Mouse (Mus musculus) embryonic stem cell, embryonic (primary cell): ENCODE data around the gene Lhpp.

Source experiments
- CTCF ChIA-PET, 4 experiments: fragments of 300-600 bp in 2 of 4; fragments of 350-600 bp in 2 of 4; sonication (Branson Sonifier 250); formaldehyde crosslinking; loops; one replicate each; lab custom pipeline; 2022; ENCODE audit warnings: inconsistent platforms in 2 of 4; lab: Charles Lee
- POLR2A ChIA-PET, 4 experiments: fragments of 300-600 bp in 2 of 4; fragments of 350-600 bp in 2 of 4; sonication (Branson Sonifier 250); formaldehyde crosslinking; loops; one replicate each; lab custom pipeline; 2022; ENCODE audit warnings: antibody characterized with exemption in 4 of 4, inconsistent platforms in 1 of 4; lab: Charles Lee

The Lhpp gene

GRCm38 (mm10) chr7:132617021-132617564 is 6.7 kb downstream of the Lhpp start:
- ChIA-PET CTCF (no interaction called here), POLR2A (interaction anchor here in 1 of 4 experiments (1.3 to 1.6 kb wide), 2 partner anchors 21 to 44 kb away, joined by 3 to 4 read pairs; no protein-coding TSS in a partner anchor)

GRCm38 (mm10) chr7:132619549-132619948 is 9.1 kb downstream of the Lhpp start:
- ChIA-PET CTCF (interaction anchor here in 1 of 4 experiments (0.7 kb wide), 1 partner anchor 19 kb away, joined by 3 read pairs; no protein-coding TSS in a partner anchor), POLR2A (interaction anchor here in 2 of 4 experiments (1.0 to 2.0 kb wide), 4 partner anchors 9 to 35 kb away, joined by 3 to 13 read pairs (median 4); partner anchors contain the start of gene Lhpp (in 1 of the 2))

GRCm38 (mm10) chr7:132619975-132620918 is 9.8 kb downstream of the Lhpp start:
- POLR2A ChIA-PET, result interaction anchor here in 2 of 4 experiments (1.0 to 2.0 kb wide), 3 partner anchors 9 to 35 kb away, joined by 3 to 4 read pairs (median 4); partner anchors contain the start of gene Lhpp (in 1 of the 2)
- CTCF ChIA-PET, result no interaction called here

GRCm38 (mm10) chr7:132624161-132624560 is 13.7 kb downstream of the Lhpp start:
- CTCF ChIA-PET, result interaction anchor here in 2 of 4 experiments (0.5 to 1.6 kb wide), 3 partner anchors 14 to 72 kb away, joined by 3 to 9 read pairs (median 5); no protein-coding TSS in a partner anchor
- POLR2A ChIA-PET, result interaction anchor here in 1 of 4 experiments (2.1 kb wide), 1 partner anchor 49 kb away, joined by 9 read pairs; the partner anchor contains the start of gene Oat

- POLR2A ChIA-PET, result interaction anchor here in 1 of 4 experiments (2.1 kb wide), 1 partner anchor 51 kb away, joined by 9 read pairs; the partner anchor contains the start of gene Oat
- CTCF ChIA-PET, result interaction anchor here in 1 of 4 experiments (1.4 kb wide), 1 partner anchor 13 kb away, joined by 4 read pairs; no protein-coding TSS in a partner anchor
These were observed 15.7 kb downstream of the Lhpp start for GRCm38 (mm10) chr7:132626174-132626573.

GRCm38 (mm10) chr7:132627448-132627847 is 17.0 kb downstream of the Lhpp start:
- POLR2A ChIA-PET, result no interaction called here
- CTCF ChIA-PET, result no interaction called here

GRCm38 (mm10) chr7:132631313-132631712 is 20.9 kb downstream of the Lhpp start:
- ChIA-PET CTCF (interaction anchor here in 1 of 4 experiments (1.0 kb wide), 1 partner anchor 266 kb away, joined by 3 read pairs; no protein-coding TSS in a partner anchor), POLR2A (interaction anchor here in 3 of 4 experiments (0.6 to 1.2 kb wide), 4 partner anchors 20 to 356 kb away, joined by 3 read pairs; no protein-coding TSS in a partner anchor)

- POLR2A ChIA-PET, result interaction anchor here in 2 of 4 experiments (0.7 to 4.6 kb wide), 5 partner anchors 49 to 260 kb away, joined by 3 to 24 read pairs (median 4); partner anchors contain the start of gene Oat (in 2 of the 2)
- CTCF ChIA-PET, result interaction anchor here in 1 of 4 experiments (0.6 to 3.3 kb wide), 5 partner anchors 81 to 656 kb away, joined by 3 to 29 read pairs (median 3); no protein-coding TSS in a partner anchor
These were observed 26.9 kb downstream of the Lhpp start for GRCm38 (mm10) chr7:132637292-132637691.

- ChIA-PET CTCF (interaction anchor here (0.6 to 3.3 kb wide), 58 partner anchors 9 to 1189 kb away, joined by 3 to 29 read pairs (median 4); partner anchors contain the start of genes Lhpp (in 3 of the 4), Oat (in 3 of the 4) and Abraxas2 (in 1 of the 4)), POLR2A (interaction anchor here (0.5 to 4.6 kb wide), 10 partner anchors 9 to 63 kb away, joined by 3 to 24 read pairs (median 4); partner anchors contain the start of genes Oat (in 2 of the 4) and Lhpp (in 1 of the 4))
These were observed 28.1 kb downstream of the Lhpp start for GRCm38 (mm10) chr7:132638446-132639087.

- POLR2A ChIA-PET, result interaction anchor here in 3 of 4 experiments (0.6 to 1.6 kb wide), 4 partner anchors 65 to 1321 kb away, joined by 4 to 7 read pairs (median 5); partner anchors contain the start of gene Oat (in 1 of the 3)
- CTCF ChIA-PET, result interaction anchor here in 2 of 4 experiments (0.6 kb wide), 2 partner anchors 89 to 195 kb away, joined by 4 read pairs; no protein-coding TSS in a partner anchor
These were observed 30.5 kb downstream of the Lhpp start for GRCm38 (mm10) chr7:132640946-132641345.

GRCm38 (mm10) chr7:132641606-132642005 is 31.2 kb downstream of the Lhpp start:
- ChIA-PET POLR2A (interaction anchor here in 1 of 4 experiments (1.1 kb wide), 1 partner anchor 66 kb away, joined by 4 read pairs; the partner anchor contains the start of gene Oat), CTCF (no interaction called here)

GRCm38 (mm10) chr7:132644605-132645279 is 34.3 kb downstream of the Lhpp start:
- CTCF ChIA-PET, result no interaction called here
- POLR2A ChIA-PET, result interaction anchor here in 2 of 4 experiments (0.6 to 1.2 kb wide), 3 partner anchors 21 to 382 kb away, joined by 3 to 4 read pairs (median 3); no protein-coding TSS in a partner anchor

- ChIA-PET CTCF (interaction anchor here in 1 of 4 experiments (1.7 kb wide), 1 partner anchor 9 kb away, joined by 4 read pairs; no protein-coding TSS in a partner anchor), POLR2A (interaction anchor here in 1 of 4 experiments (1.3 kb wide), 1 partner anchor 250 kb away, joined by 3 read pairs; no protein-coding TSS in a partner anchor)
These were observed 36.1 kb downstream of the Lhpp start for GRCm38 (mm10) chr7:132646514-132646913.

- CTCF ChIA-PET, result interaction anchor here in 3 of 4 experiments (1.0 to 6.6 kb wide), 6 partner anchors 16 to 243 kb away, joined by 3 to 132 read pairs (median 5); no protein-coding TSS in a partner anchor
These were observed 44.0 kb downstream of the Lhpp start for GRCm38 (mm10) chr7:132654412-132654811.

GRCm38 (mm10) chr7:132656075-132656474 is 45.6 kb downstream of the Lhpp start:
- CTCF ChIA-PET, result interaction anchor here (0.6 to 6.6 kb wide), 38 partner anchors 10 to 597 kb away, joined by 3 to 132 read pairs (median 6); partner anchors contain the start of genes Abraxas2 (in 2 of the 4) and Fam53b (in 1 of the 4)
- POLR2A ChIA-PET, result interaction anchor here in 3 of 4 experiments (0.5 to 5.3 kb wide), 16 partner anchors 9 to 408 kb away, joined by 3 to 54 read pairs (median 4); partner anchors contain the start of genes Abraxas2 (in 1 of the 3) and Fam53b (in 1 of the 3)

More at GRCm38 (mm10) chr7:132654412-132654811, 44.0 kb downstream of the Lhpp start:
- POLR2A ChIA-PET, result interaction anchor here in 3 of 4 experiments (0.6 to 1.3 kb wide), 6 partner anchors 27 to 475 kb away, joined by 3 to 7 read pairs (median 3); no protein-coding TSS in a partner anchor

GRCm38 (mm10) chr7:132656548-132656947 is 46.1 kb downstream of the Lhpp start:
- ChIA-PET POLR2A (interaction anchor here in 3 of 4 experiments (0.5 to 5.3 kb wide), 17 partner anchors 9 to 409 kb away, joined by 3 to 54 read pairs (median 4); partner anchors contain the start of genes Fam53b (in 2 of the 3) and Abraxas2 (in 1 of the 3)), CTCF (interaction anchor here (0.5 to 6.6 kb wide), 46 partner anchors 14 to 360 kb away, joined by 3 to 132 read pairs (median 5); partner anchors contain the start of genes Abraxas2 (in 2 of the 4) and Fam53b (in 1 of the 4))
